Mouse (Mus musculus): ENCODE data around the gene Utp14b. TPM values are rescaled to one million over a fixed set of nuclear protein-coding genes. Genes with fewer than 3 reads are reported as not detected.

Utp14b gene
- total and polyA plus RNA-seq, 2 experiments, result 1.2 to 7.5 TPM

DNA sequence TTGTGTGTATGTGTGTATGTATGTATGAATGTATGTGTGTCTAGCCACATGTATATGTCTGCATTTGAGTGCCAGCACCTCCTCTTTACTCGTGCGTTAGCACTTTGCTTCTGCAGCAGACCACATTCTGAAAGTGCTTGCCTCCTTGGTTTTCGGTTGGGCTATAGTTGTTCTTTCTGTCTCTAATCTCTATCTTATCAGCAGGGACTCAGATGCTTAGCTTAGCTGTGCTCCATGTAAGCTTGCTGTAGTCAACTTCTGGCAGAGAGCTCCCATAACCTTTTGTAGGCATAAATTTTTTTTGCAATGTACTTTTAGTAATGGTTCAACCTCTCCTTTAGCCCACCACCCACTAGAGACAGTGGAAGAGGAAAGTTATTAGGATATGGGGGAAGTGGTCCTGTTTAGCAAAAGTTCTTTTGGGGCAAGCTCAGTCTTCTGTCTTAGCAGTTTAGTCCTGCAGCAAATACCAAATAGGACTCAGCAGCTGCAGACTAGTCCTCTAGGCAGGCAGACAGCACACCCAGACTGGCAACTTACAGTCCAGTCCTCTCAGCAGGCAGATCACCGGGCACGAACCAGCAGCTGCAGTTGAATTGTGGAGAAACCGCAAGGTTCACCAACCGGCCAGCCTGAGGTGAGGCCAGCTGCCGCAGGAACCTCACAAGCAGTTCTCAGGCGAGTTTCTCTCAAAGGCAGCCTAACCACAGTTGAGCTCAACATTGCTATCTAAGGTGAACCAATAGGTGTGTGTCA, 36.8 kb downstream of the Utp14b start:
- no peak overlapping the region for H3K9ac ChIP-seq (ENCODE audit: low read depth, low read length)
- WGBS, result 93% methylated on average over 9 of the region's 9 CpGs
- H3K36me3 ChIP-seq (ENCODE audit: control insufficient read depth, insufficient read depth, low read length), result peaks cover 57% of the 10 kb centered on the region
- H3K79me2 ChIP-seq (ENCODE audit: control insufficient read depth, insufficient read depth, low read length), result no peaks in the 10 kb centered on the region
- TF ChIP-seq CTCF (IDR thresholded peaks at IDR 0.05; ENCODE audit: low read depth, low read length) (no peak), POLR2A (IDR thresholded peaks at IDR 0.05; ENCODE audit: extremely low read depth, insufficient read depth, low read length) (no peak)
- no peaks in the 10 kb centered on the region for H3K27me3 ChIP-seq (ENCODE audit: control insufficient read depth, insufficient read depth, low read length)
- no peak for DNase-seq (ENCODE audit: extremely low read depth, low read depth, low spot score)
- H3K27ac ChIP-seq (replicated peaks; ENCODE audit: insufficient read depth, low read depth, low read length), result no peak overlapping the region
- H3K4me3 ChIP-seq (ENCODE audit: insufficient read depth, low read depth, low read length), result no peak overlapping the region
- H3K4me1 ChIP-seq (ENCODE audit: control insufficient read depth, insufficient read depth, low read length), result peaks cover 5% of the 10 kb centered on the region

DNA sequence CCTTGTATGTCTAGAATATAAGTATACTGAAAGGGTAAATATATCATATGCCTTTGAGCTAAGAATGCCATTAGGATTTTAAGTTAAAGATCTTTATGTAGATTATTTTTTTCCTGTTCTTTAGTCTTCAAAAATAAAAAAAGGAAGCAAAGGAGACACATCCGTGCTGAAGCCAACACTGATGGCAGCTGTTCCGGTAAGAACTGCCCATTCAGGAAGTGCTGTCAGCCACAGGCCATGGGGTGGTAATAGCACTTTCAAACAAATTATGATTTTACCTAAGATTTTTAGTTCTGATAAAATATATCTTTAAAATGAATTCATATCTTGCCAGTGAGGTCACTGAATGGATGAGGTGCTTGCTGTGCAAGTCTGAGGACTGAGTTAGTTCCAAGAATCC, 38.5 kb downstream of the Utp14b start:
- no peak overlapping the region for H3K9ac ChIP-seq (ENCODE audit: low read depth, low read length)
- no peaks in the 10 kb centered on the region for H3K27me3 ChIP-seq (ENCODE audit: control insufficient read depth, insufficient read depth, low read length)
- H3K36me3 ChIP-seq (ENCODE audit: control insufficient read depth, insufficient read depth, low read length), result peaks cover 56% of the 10 kb centered on the region
- H3K27ac ChIP-seq (replicated peaks; ENCODE audit: insufficient read depth, low read depth, low read length), result no peak overlapping the region
- no peak for TF ChIP-seq POLR2A (IDR thresholded peaks at IDR 0.05; ENCODE audit: extremely low read depth, insufficient read depth, low read length)
- no peak for TF ChIP-seq CTCF (IDR thresholded peaks at IDR 0.05; ENCODE audit: low read depth, low read length)
- no peaks in the 10 kb centered on the region for H3K79me2 ChIP-seq (ENCODE audit: control insufficient read depth, insufficient read depth, low read length)
- H3K4me3 ChIP-seq (ENCODE audit: insufficient read depth, low read depth, low read length), result no peak overlapping the region
- DNase-seq (ENCODE audit: extremely low read depth, low read depth, low spot score), result no peak
- H3K4me1 ChIP-seq (ENCODE audit: control insufficient read depth, insufficient read depth, low read length), result peaks cover 5% of the 10 kb centered on the region
- 82% methylated on average over 2 of the region's 2 CpGs for WGBS

DNA sequence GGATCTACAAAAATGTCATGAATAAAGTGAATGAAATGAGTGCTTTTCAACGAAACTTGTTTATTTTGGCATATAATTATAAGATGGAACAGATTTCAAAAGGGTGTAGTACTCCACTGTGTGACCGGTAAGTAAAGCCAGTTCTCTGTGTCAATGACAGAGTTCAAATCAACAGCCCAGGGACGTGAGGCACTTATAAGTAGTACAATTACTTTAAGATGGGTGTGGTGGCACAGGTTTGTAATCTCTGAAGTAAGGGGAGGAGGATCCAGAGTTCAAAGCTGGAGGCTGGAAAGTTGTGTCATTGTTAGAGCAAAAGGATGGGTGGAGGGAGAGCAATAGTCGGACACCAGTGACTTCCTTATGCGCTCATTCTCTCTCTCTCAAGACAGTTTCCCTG, 39.1 kb downstream of the Utp14b start:
- H3K4me3 ChIP-seq (ENCODE audit: insufficient read depth, low read depth, low read length), result no peak overlapping the region
- peaks cover 58% of the 10 kb centered on the region for H3K36me3 ChIP-seq (ENCODE audit: control insufficient read depth, insufficient read depth, low read length)
- H3K9ac ChIP-seq (ENCODE audit: low read depth, low read length), result no peak overlapping the region
- H3K79me2 ChIP-seq (ENCODE audit: control insufficient read depth, insufficient read depth, low read length), result no peaks in the 10 kb centered on the region
- WGBS, result 54% methylated on average over 5 of the region's 5 CpGs
- no peaks in the 10 kb centered on the region for H3K27me3 ChIP-seq (ENCODE audit: control insufficient read depth, insufficient read depth, low read length)
- DNase-seq (ENCODE audit: extremely low read depth, low read depth, low spot score), result peak; percentile 26
- H3K4me1 ChIP-seq (ENCODE audit: control insufficient read depth, insufficient read depth, low read length), result peaks cover 5% of the 10 kb centered on the region
- H3K27ac ChIP-seq (replicated peaks; ENCODE audit: insufficient read depth, low read depth, low read length), result no peak overlapping the region
- no peak for TF ChIP-seq CTCF (IDR thresholded peaks at IDR 0.05; ENCODE audit: low read depth, low read length)
- TF ChIP-seq POLR2A (IDR thresholded peaks at IDR 0.05; ENCODE audit: extremely low read depth, insufficient read depth, low read length), result no peak

DNA sequence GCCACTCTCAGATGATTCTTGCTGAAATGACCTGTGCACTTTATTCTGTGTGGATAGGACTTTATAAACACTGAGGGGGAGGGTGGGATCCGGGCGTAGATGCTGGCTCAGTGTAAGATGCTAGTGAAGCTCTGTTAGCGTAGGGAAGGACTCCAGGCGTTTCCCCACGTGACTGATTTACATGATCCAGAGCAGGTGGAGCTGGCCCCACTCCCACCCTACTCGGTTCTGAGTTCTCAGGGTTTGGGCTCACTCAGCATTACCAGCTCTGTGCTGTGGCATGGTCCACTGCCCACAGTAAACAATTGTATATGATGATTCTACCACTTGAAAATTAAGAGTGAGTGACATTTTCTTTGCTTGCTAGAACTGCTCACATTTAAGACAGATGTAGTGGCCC, 40.3 kb downstream of the Utp14b start:
- Histone ChIP-seq H3K79me2 (ENCODE audit: control insufficient read depth, insufficient read depth, low read length) (no peaks in the 10 kb centered on the region), H3K4me3 (ENCODE audit: insufficient read depth, low read depth, low read length) (no peak overlapping the region), H3K4me1 (ENCODE audit: control insufficient read depth, insufficient read depth, low read length) (peaks cover 5% of the 10 kb centered on the region), H3K9ac (ENCODE audit: low read depth, low read length) (no peak overlapping the region), H3K36me3 (ENCODE audit: control insufficient read depth, insufficient read depth, low read length) (peaks cover 61% of the 10 kb centered on the region), H3K27ac (replicated peaks; ENCODE audit: insufficient read depth, low read depth, low read length) (no peak overlapping the region), H3K27me3 (ENCODE audit: control insufficient read depth, insufficient read depth, low read length) (no peaks in the 10 kb centered on the region)
- WGBS, result 85% methylated on average over 6 of the region's 6 CpGs
- no peak for TF ChIP-seq CTCF (IDR thresholded peaks at IDR 0.05; ENCODE audit: low read depth, low read length)
- no peak for DNase-seq (ENCODE audit: extremely low read depth, low read depth, low spot score)

DNA sequence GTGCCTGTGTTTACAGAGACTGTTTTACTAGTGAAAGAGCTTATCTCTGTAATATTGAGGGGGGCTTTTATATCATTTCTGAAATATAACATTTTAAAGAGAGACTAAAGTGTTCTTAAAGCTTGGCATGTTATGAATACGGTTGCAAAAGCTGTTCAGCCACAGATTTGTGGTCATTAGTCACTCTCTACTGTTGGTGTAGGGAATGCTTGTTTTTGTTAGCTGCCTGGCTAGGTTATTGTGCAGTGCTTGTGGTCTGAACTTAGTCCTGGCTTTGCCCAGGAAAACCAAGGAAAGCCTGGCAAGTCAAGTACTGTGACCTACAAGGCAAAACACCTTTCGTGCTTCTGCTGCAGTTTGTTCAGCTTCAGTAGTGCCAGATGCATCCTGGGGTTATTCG, 43.9 kb downstream of the Utp14b start:
- TF ChIP-seq CTCF (IDR thresholded peaks at IDR 0.05; ENCODE audit: low read depth, low read length), result no peak
- TF ChIP-seq POLR2A (IDR thresholded peaks at IDR 0.05; ENCODE audit: extremely low read depth, insufficient read depth, low read length), result no peak
- no peak overlapping the region for H3K27ac ChIP-seq (replicated peaks; ENCODE audit: insufficient read depth, low read depth, low read length)

DNA sequence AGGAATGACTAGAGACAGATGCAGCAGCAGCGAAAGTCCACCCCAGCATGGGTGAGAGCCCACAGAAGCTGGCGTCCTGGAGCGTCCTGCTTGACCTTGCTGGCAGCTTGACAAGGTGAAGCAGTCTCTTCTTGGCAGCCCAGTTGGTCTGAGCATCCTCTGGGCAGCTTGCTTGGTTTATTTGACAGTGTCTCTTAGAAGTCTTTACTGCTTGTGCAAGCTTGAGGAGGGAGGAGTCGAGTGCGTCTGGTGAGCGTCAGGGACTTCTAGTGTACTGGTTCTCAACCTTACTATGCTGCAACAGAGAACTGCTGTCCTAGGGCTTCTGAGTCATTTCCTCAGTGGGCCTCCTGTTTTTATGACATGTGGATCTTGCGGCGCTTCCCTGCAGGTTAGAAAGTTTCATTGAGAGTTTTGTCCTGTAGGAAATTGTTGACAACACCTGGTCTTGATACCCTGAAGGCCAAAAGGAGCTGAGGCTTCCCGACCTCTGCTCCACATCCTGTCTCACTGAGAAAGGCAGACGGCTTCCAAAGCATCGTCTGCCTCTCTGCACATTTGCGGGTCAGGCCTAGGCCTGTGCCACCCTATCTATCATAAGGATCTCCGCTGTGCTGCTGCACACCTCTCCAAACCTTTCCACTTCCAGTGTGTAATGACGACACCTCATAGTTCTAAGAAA, 44.6 kb downstream of the Utp14b start:
- DNase-seq (ENCODE audit: extremely low read depth, low read depth, low spot score), result no peak
- Histone ChIP-seq H3K4me1 (ENCODE audit: control insufficient read depth, insufficient read depth, low read length) (no peaks in the 10 kb centered on the region), H3K27me3 (ENCODE audit: control insufficient read depth, insufficient read depth, low read length) (no peaks in the 10 kb centered on the region), H3K36me3 (ENCODE audit: control insufficient read depth, insufficient read depth, low read length) (peaks cover 59% of the 10 kb centered on the region), H3K9ac (ENCODE audit: low read depth, low read length) (no peak overlapping the region), H3K27ac (replicated peaks; ENCODE audit: insufficient read depth, low read depth, low read length) (no peak overlapping the region), H3K4me3 (ENCODE audit: insufficient read depth, low read depth, low read length) (no peak overlapping the region), H3K79me2 (ENCODE audit: control insufficient read depth, insufficient read depth, low read length) (no peaks in the 10 kb centered on the region)
- 81% methylated on average over 14 of the region's 14 CpGs for WGBS
- TF ChIP-seq POLR2A (IDR thresholded peaks at IDR 0.05; ENCODE audit: extremely low read depth, insufficient read depth, low read length) (no peak), CTCF (IDR thresholded peaks at IDR 0.05; ENCODE audit: low read depth, low read length) (no peak)

More for the DNA sequence above, 43.9 kb downstream of the Utp14b start:
- no peaks in the 10 kb centered on the region for H3K27me3 ChIP-seq (ENCODE audit: control insufficient read depth, insufficient read depth, low read length)
- no peaks in the 10 kb centered on the region for H3K4me1 ChIP-seq (ENCODE audit: control insufficient read depth, insufficient read depth, low read length)
- H3K79me2 ChIP-seq (ENCODE audit: control insufficient read depth, insufficient read depth, low read length), result no peaks in the 10 kb centered on the region
- H3K4me3 ChIP-seq (ENCODE audit: insufficient read depth, low read depth, low read length), result no peak overlapping the region
- peaks cover 64% of the 10 kb centered on the region for H3K36me3 ChIP-seq (ENCODE audit: control insufficient read depth, insufficient read depth, low read length)
- DNase-seq (ENCODE audit: extremely low read depth, low read depth, low spot score), result no peak
- 87% methylated on average over 3 of the region's 3 CpGs for WGBS
- no peak overlapping the region for H3K9ac ChIP-seq (ENCODE audit: low read depth, low read length)
